Comparison of ENCODE assay signal across 26 mouse cellular contexts in genomic region chr9:101954529-101954928, GRCm38 (mm10).
DNase-seq lines count a peak whose midpoint lies in the region; ATAC-seq lines count a peak whose summit lies in the region.
"Had no signal": no experiment of that assay in that cellular context is flagged by ENCODE, and none has a peak within 500 bp of the region (broad histone marks: within the 10 kb centered on the region; RNA-seq: fewer than 3 reads in every experiment).

No protein-coding gene starts in this region.

- H3K9me3 ChIP-seq in heart, embryonic 12.5 days (replicated peaks) = no peaks in the 10 kb centered on the region
- no peaks in the 10 kb centered on the region for H3K9me3 ChIP-seq in limb, embryonic 13.5 days
- H3K9me3 ChIP-seq in limb, embryonic 10.5 days (replicated peaks) = no peaks in the 10 kb centered on the region
- no peaks in the 10 kb centered on the region for H3K9me3 ChIP-seq in midbrain, embryonic 16.5 days (replicated peaks; ENCODE audit: control insufficient read depth, low read length, poor library complexity, severe bottlenecking)
- H3K9me3 ChIP-seq: embryonic facial prominence, embryonic 13.5 days; heart, embryonic 15.5 days; kidney, embryonic 15.5 days; liver, embryonic 12.5 days; stomach, embryonic 15.5 days had no signal

- no peak overlapping the region for H3K4me2 ChIP-seq in heart, embryonic 12.5 days
- H3K4me2 ChIP-seq in limb, embryonic 13.5 days (replicated peaks) = no peak overlapping the region
- H3K4me2 ChIP-seq in midbrain, embryonic 16.5 days (ENCODE audit: low read length) = no peak overlapping the region
- H3K4me2 ChIP-seq: embryonic facial prominence, embryonic 13.5 days; heart, embryonic 15.5 days; kidney, embryonic 15.5 days; liver, embryonic 12.5 days; stomach, embryonic 15.5 days had no signal

- H3K36me3 ChIP-seq in heart, embryonic 12.5 days = no peaks in the 10 kb centered on the region
- no peaks in the 10 kb centered on the region for H3K36me3 ChIP-seq in limb, embryonic 13.5 days
- no peaks in the 10 kb centered on the region for H3K36me3 ChIP-seq in limb, embryonic 10.5 days
- H3K36me3 ChIP-seq in midbrain, embryonic 16.5 days (ENCODE audit: control insufficient read depth, insufficient read depth, low read length) = 0 out of 2 replicates have a peak, but pooled peaks cover 2% of the 10 kb centered on the region
- H3K36me3 ChIP-seq: embryonic facial prominence, embryonic 13.5 days; heart, embryonic 15.5 days; kidney, embryonic 15.5 days; liver, embryonic 12.5 days; stomach, embryonic 15.5 days had no signal

- no peak overlapping the region for H3K4me3 ChIP-seq in heart, embryonic 12.5 days
- no peak overlapping the region for H3K4me3 ChIP-seq in limb, embryonic 13.5 days
- no peak overlapping the region for H3K4me3 ChIP-seq in limb, embryonic 10.5 days
- no peak overlapping the region for H3K4me3 ChIP-seq in midbrain, embryonic 16.5 days (ENCODE audit: low read depth, low read length)
- H3K4me3 ChIP-seq: embryonic facial prominence, embryonic 13.5 days; erythroblast, embryonic 14.5 days; heart, embryonic 15.5 days; kidney, embryonic 15.5 days; layer of hippocampus, adult 2 months; left cerebral cortex, adult 2 months; liver, embryonic 12.5 days; stomach, embryonic 15.5 days had no signal

- peaks cover 4% of the 10 kb centered on the region; the same call in 1 of the 2 replicates for H3K27me3 ChIP-seq in heart, embryonic 12.5 days (replicated peaks)
- 0 out of 2 replicates have a peak, but pooled peaks cover 3% of the 10 kb centered on the region for H3K27me3 ChIP-seq in limb, embryonic 13.5 days
- H3K27me3 ChIP-seq in limb, embryonic 10.5 days (ENCODE audit: low read depth, poor library complexity, severe bottlenecking) = no peaks in the 10 kb centered on the region
- no peaks in the 10 kb centered on the region for H3K27me3 ChIP-seq in midbrain, embryonic 16.5 days (ENCODE audit: control insufficient read depth, insufficient read depth, low read depth, low read length)
- H3K27me3 ChIP-seq: embryonic facial prominence, embryonic 13.5 days; heart, embryonic 15.5 days; kidney, embryonic 15.5 days; stomach, embryonic 15.5 days had no signal

- no peak overlapping the region for H3K27ac ChIP-seq in heart, embryonic 12.5 days (ENCODE audit: poor library complexity, severe bottlenecking)
- H3K27ac ChIP-seq in limb, embryonic 13.5 days = no peak overlapping the region
- no peak overlapping the region for H3K27ac ChIP-seq in limb, embryonic 10.5 days
- H3K27ac ChIP-seq in midbrain, embryonic 16.5 days (ENCODE audit: low read length) = peak overlapping the region; percentile 42; the same call in 1 of the 2 replicates
- H3K27ac ChIP-seq: embryonic facial prominence, embryonic 13.5 days; heart, embryonic 15.5 days; kidney, embryonic 15.5 days; layer of hippocampus, adult 2 months; left cerebral cortex, adult 2 months; liver, embryonic 12.5 days; stomach, embryonic 15.5 days had no signal

- DNase-seq in heart, adult 11 months = peak; percentile 71
- DNase-seq in limb, embryonic 10.5 days (ENCODE audit: low spot score) = no peak
- peak; percentile 25 for DNase-seq in gastrocnemius, postnatal 14 days
- DNase-seq in kidney, adult 9 months = no peak
- DNase-seq: adrenal gland, postnatal 14 days; cerebellum, adult 11-12 months; cerebellum, adult 9-11 months; embryo, embryonic 11 days; kidney, postnatal 25 days; liver, postnatal 0 days; lung, postnatal 36 days; thymus, postnatal 14 days had no signal

- intact Hi-C loops in gastrocnemius, postnatal 14 days (cut with DNase I; ENCODE audit: low total_unique reads) = no loop called here

- no peak for ATAC-seq in heart, embryonic 12.5 days (ENCODE audit: insufficient number of reproducible peaks, low FRiP score)
- ATAC-seq in limb, embryonic 13.5 days (ENCODE audit: low FRiP score, low read depth) = 0 out of 2 replicates have a peak, but pooled peaks have one; percentile 28
- 0 out of 2 replicates have a peak, but pooled peaks have one; percentile 39 for ATAC-seq in midbrain, embryonic 16.5 days
- ATAC-seq: CD4-positive, CD25-positive, alpha-beta regulatory T cell, adult 4 months; forebrain, embryonic 16.5 days; intestine, postnatal 0 days; liver, embryonic 12.5 days; liver, postnatal 0 days had no signal

- H3K9ac ChIP-seq in heart, embryonic 12.5 days = no peak overlapping the region
- H3K9ac ChIP-seq in limb, embryonic 13.5 days = no peak overlapping the region
- H3K9ac ChIP-seq in midbrain, embryonic 16.5 days (ENCODE audit: low read depth, low read length) = no peak overlapping the region
- H3K9ac ChIP-seq: embryonic facial prominence, embryonic 13.5 days; heart, embryonic 15.5 days; kidney, embryonic 15.5 days; liver, embryonic 12.5 days; liver, postnatal 0 days; stomach, embryonic 15.5 days had no signal

- 66% methylated on average over 4 of the region's 4 CpGs for WGBS in heart, embryonic 12.5 days
- WGBS in limb, embryonic 13.5 days = 76% methylated on average over 4 of the region's 4 CpGs
- 90% methylated on average over 4 of the region's 4 CpGs for whole genome bisulfite sequencing in limb, embryonic 10.5 days
- WGBS in midbrain, embryonic 16.5 days = 53% methylated on average over 4 of the region's 4 CpGs

- H3K4me1 ChIP-seq in heart, embryonic 12.5 days (replicated peaks) = no peaks in the 10 kb centered on the region
- H3K4me1 ChIP-seq in limb, embryonic 13.5 days = peaks cover 2% of the 10 kb centered on the region
- 0 out of 2 replicates have a peak, but pooled peaks cover 6% of the 10 kb centered on the region for H3K4me1 ChIP-seq in limb, embryonic 10.5 days
- peaks cover 17% of the 10 kb centered on the region for H3K4me1 ChIP-seq in midbrain, embryonic 16.5 days (ENCODE audit: control insufficient read depth, insufficient read depth, low read length)
- H3K4me1 ChIP-seq: heart, embryonic 15.5 days; kidney, embryonic 15.5 days; liver, embryonic 12.5 days; stomach, embryonic 15.5 days had no signal

Comparison
In these comparisons a context has a peak if more than half of its experiments do, and no peak if none do; other contexts are left out.
1. DNase-seq: peak in heart, adult 11 months (single experiment) and gastrocnemius, postnatal 14 days (single experiment); none in limb, embryonic 10.5 days (single experiment) and kidney, adult 9 months (single experiment).